Mouse (Mus musculus) heart, postnatal 4 days (tissue): ENCODE measurements around the gene H2al2b. TPM values are rescaled to one million over a fixed set of nuclear protein-coding genes. Genes with fewer than 3 reads are reported as not detected.
"Not testable (repeated sequence)": the region's sequence is repeated elsewhere in the genome, so short reads cannot be mapped to it uniquely, and the experiment has no call there.

ENCODE experiments used
- DNase-seq: peaks from one replicate; pipeline ENCODE4 v3.0.0; 2021
- total RNA-seq, 2 experiments: library from RNA; stranded (reverse); gene quantifications; 2 replicates each; pipeline ENCODE4 v1.2.3; 2021

H2al2b gene
- not detected for total RNA-seq

GRCm38 (mm10) chrY:2720574-2720973 lies at the start of gene H2al2b:
TSS of gene H2al2b (minus strand) at chrY:2720674.
- not testable (repeated sequence) for DNase-seq

Other genes with a start within 250 kb of the H2al2b start
- not detected for gene H2al2c, start 121.6 kb downstream of the H2al2b start, total RNA-seq
- gene Sry, start 57.0 kb downstream of the H2al2b start, total RNA-seq, result not detected
- gene Gm4064, start 75.5 kb upstream of the H2al2b start, total RNA-seq, result not detected
- gene Rbmy, start 110.0 kb upstream of the H2al2b start, total RNA-seq, result not detected
- gene Gm10256, start 110.0 kb upstream of the H2al2b start, total RNA-seq, result not detected
- gene Gm10352, start 180.3 kb upstream of the H2al2b start, total RNA-seq, result not detected
- gene Gm29289, start 211.9 kb upstream of the H2al2b start, total RNA-seq, result not detected